Mouse (Mus musculus): Measurements from ENCODE around the gene Papolg. TPM values are rescaled to one million over a fixed set of nuclear protein-coding genes. Genes with fewer than 3 reads are reported as not detected.

Papolg gene
- polyA plus RNA-seq, 1 experiment: 10.5 TPM

- Histone ChIP-seq H3K27me3 (ENCODE audit: control insufficient read depth, insufficient read depth, low read length) (no peaks in the 10 kb centered on the region), H3K27ac (ENCODE audit: insufficient read depth, low read length) (no peak overlapping the region), H3K4me3 (replicated peaks; ENCODE audit: insufficient read depth, low read depth, low read length) (no peak overlapping the region), H3K4me1 (ENCODE audit: control insufficient read depth, insufficient read depth, low read length) (no peaks in the 10 kb centered on the region)
- 75% methylated on average over 2 of the region's 2 CpGs for WGBS
- DNase-seq: no peak
- TF ChIP-seq POLR2A (IDR thresholded peaks at IDR 0.05; ENCODE audit: borderline replicate concordance, insufficient read depth, low read length) (no peak), CTCF (IDR thresholded peaks at IDR 0.05; ENCODE audit: borderline replicate concordance, insufficient read depth, low read depth, low read length) (no peak)
Measured at GRCm38 (mm10) chr11:23820977-23821376, 74.1 kb downstream of the Papolg start.

GRCm38 (mm10) chr11:23818745-23819144 is 76.3 kb downstream of the Papolg start:
- no peak for DNase-seq
- Histone ChIP-seq H3K27me3 (ENCODE audit: control insufficient read depth, insufficient read depth, low read length) (no peaks in the 10 kb centered on the region), H3K4me1 (ENCODE audit: control insufficient read depth, insufficient read depth, low read length) (no peaks in the 10 kb centered on the region), H3K4me3 (replicated peaks; ENCODE audit: insufficient read depth, low read depth, low read length) (no peak overlapping the region), H3K27ac (ENCODE audit: insufficient read depth, low read length) (no peak overlapping the region)
- WGBS: 88% methylated on average over 1 of the region's 1 CpGs
- no peak for TF ChIP-seq CTCF (IDR thresholded peaks at IDR 0.05; ENCODE audit: borderline replicate concordance, insufficient read depth, low read depth, low read length)
- TF ChIP-seq POLR2A (IDR thresholded peaks at IDR 0.05; ENCODE audit: borderline replicate concordance, insufficient read depth, low read length): no peak

Other genes starting within 250 kb of the Papolg start
- gene Pus10, start 229.6 kb downstream of the Papolg start, polyA plus RNA-seq (2012; rRNA removed): 9.7 and 11.4 TPM in 2 replicates
- 18.5 and 19.1 TPM in 2 replicates for gene Pex13, start 229.3 kb downstream of the Papolg start, polyA plus RNA-seq (2012; rRNA removed)
- 1.3 and 1.5 TPM in 2 replicates for gene Rel, start 124.3 kb downstream of the Papolg start, polyA plus RNA-seq (2012; rRNA removed)
- 0.21 TPM in 1 of 2 replicates, not detected in the other for gene A830031A19Rik, start 179.8 kb upstream of the Papolg start, polyA plus RNA-seq (2012; rRNA removed)
- 9.5 and 10.4 TPM in 2 replicates for gene Bcl11a, start 182.8 kb upstream of the Papolg start, polyA plus RNA-seq (2012; rRNA removed)

Data from cerebellum, adult 2 months (tissue).